Mouse (Mus musculus) E14TG2a.4 (cell line): ENCODE measurements around the gene Taf1a.
"Not testable (repeated sequence)": the region's sequence is repeated elsewhere in the genome, so short reads cannot be mapped to it uniquely, and the experiment has no call there.

Experiments used
- H3K27me3 ChIP-seq: 2 replicates; pipeline ENCODE4 v1.6.1; 2014; ENCODE audit warnings: low read length, control low read depth; ENCODE audit not compliant: insufficient read depth
- H3K36me3 ChIP-seq: 2 replicates; pipeline ENCODE4 v1.6.1; 2014; ENCODE audit warnings: low read length, control low read depth; ENCODE audit not compliant: insufficient read depth
- H3K4me1 ChIP-seq: replicated peaks from 2 replicates; pipeline ENCODE4 v1.6.1; 2014; ENCODE audit warnings: low read depth, low read length, control low read depth
- H3K4me3 ChIP-seq: replicated peaks from 2 replicates; pipeline ENCODE4 v1.5.1; 2014; ENCODE audit warnings: mild to moderate bottlenecking, low read length
- H3K9me3 ChIP-seq: 2 replicates; pipeline ENCODE4 v1.6.1; 2014; ENCODE audit warnings: low read length, control low read depth
- CTCF ChIP-seq: conservative IDR thresholded peaks from 2 replicates; pipeline ENCODE4 v1.5.1; 2014; ENCODE audit warnings: low read length
- NANOG ChIP-seq: IDR thresholded peaks from 2 replicates; pipeline ENCODE4 v1.6.1; 2014; ENCODE audit warnings: borderline replicate concordance, low read length, mixed read lengths
- POU5F1 ChIP-seq: IDR thresholded peaks from 2 replicates; pipeline ENCODE4 v1.6.1; 2014; ENCODE audit warnings: low read length, borderline replicate concordance

The Taf1a gene

DNA sequence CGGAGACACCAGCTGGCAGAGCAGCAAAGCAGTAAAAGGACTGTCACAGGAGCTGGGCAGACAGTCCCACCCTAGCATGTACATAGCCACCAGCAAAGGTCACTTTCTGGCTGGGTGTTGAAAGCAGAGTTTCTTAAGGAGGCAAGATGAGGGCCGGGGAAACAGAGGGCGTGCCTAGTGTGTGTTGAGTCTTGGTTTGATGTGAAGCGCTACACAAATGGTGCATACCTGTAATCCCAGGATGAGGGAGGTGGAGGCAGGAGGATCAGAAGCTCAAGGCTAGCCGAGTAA, 25.3 kb upstream of the Taf1a start:
- Histone ChIP-seq H3K36me3 (peaks cover 57% of the 10 kb centered on the region), H3K9me3 (no peaks in the 10 kb centered on the region), H3K4me3 (no peak overlapping the region), H3K27me3 (peaks cover 12% of the 10 kb centered on the region), H3K4me1 (peaks cover 20% of the 10 kb centered on the region)
- TF ChIP-seq POU5F1 (no peak), NANOG (no peak)

DNA sequence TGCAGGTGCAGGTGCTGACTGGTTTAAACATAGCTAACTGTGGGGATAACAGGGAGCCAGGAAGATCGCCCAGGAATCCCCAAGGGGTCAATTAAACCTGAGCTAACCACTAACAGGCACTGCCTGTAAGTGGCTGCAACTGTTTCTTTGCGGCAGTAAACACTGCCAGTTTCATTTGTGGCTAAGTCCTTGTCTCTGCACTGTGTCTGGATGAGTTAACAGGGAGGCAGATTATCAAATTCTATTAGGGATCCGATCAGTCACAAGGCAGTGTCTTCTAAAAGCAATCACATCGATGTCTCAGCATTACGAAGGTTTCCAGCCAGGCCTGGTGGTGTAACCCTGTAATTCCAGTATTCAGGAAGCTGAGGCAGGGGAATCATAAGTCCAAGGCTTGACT, 22.4 kb upstream of the Taf1a start:
- TF ChIP-seq POU5F1 (no peak), CTCF (no peak)
- Histone ChIP-seq H3K27me3 (peaks cover 16% of the 10 kb centered on the region), H3K4me1 (peaks cover 14% of the 10 kb centered on the region), H3K4me3 (no peak overlapping the region), H3K9me3 (no peaks in the 10 kb centered on the region), H3K36me3 (peaks cover 35% of the 10 kb centered on the region)

- H3K9me3 ChIP-seq: no peaks in the 10 kb centered on the region
- TF ChIP-seq CTCF (no peak), POU5F1 (no peak), NANOG (no peak)
- H3K4me1 ChIP-seq: peaks cover 14% of the 10 kb centered on the region
- peaks cover 16% of the 10 kb centered on the region for H3K27me3 ChIP-seq
- H3K4me3 ChIP-seq: peak overlapping the region; percentile 92
- peaks cover 16% of the 10 kb centered on the region for H3K36me3 ChIP-seq
Observed at GRCm38 (mm10) chr1:183368601-183369400, 20.0 kb upstream of the Taf1a start.

DNA sequence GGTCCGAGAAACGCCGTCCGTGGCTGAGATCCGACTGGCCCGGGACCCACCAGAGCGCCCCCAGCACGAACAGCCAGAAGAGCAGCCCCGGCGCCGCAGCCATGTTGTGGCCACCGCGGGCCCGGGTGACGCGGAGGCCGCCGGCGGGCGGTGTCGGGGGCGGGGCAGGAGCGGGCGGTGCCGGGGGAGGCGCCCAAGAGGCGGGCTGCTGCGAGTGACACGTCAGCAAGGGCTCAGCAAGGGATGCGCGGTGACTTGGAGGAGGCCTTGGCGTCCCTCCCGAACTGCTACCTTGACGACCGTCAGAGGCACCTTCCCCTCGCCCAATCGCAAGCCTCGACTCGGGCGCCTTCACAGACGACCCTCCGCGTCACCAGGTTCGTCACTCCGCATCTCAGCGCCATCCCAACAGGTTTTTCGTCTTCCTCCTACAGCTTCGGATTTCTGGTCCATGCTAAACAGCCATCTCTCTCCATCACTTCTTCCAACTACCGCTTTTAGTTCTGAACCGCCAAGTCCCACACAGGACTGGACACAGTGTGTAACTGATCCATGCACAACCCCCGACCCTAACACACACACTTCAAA, 19.3 kb upstream of the Taf1a start, which contains the start of gene Mia3:
Gene Mia3 (minus strand): TSS at position 127 of the 588 bp plus-strand sequence.
- peak within 1 kb of the TSS; percentile 92 for H3K4me3 ChIP-seq
- H3K9me3 ChIP-seq: peaks cover 1% of the 10 kb centered on the region; the same call in 1 of the 2 replicates
- TF ChIP-seq CTCF: no peak
- peaks cover 9% of the 10 kb centered on the region for H3K36me3 ChIP-seq
- peaks cover 16% of the 10 kb centered on the region for H3K27me3 ChIP-seq
- peaks cover 14% of the 10 kb centered on the region for H3K4me1 ChIP-seq

DNA sequence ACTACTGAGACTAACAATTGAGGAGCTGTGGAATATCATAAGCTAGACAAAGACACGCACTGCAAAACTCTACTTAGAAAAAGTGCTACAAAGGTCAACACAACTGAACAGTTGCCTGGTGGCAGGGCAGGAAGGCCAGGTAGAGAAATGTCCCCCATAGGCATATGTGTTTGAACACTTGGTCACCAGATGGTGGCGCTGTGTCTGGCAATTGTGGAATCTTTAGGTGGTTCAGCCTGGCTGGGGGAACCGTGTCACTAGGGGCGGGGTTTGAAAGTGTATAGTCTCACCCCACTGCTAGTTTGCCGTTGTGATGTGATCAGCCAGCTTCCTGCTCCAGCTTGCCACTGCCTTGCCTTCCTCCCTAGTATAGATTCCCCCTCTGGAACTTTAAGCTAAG, 14.1 kb upstream of the Taf1a start:
- TF ChIP-seq POU5F1: no peak
- peak; percentile 16; the same call in 1 of the 2 replicates for TF ChIP-seq CTCF
- Histone ChIP-seq H3K4me3 (no peak overlapping the region), H3K9me3 (peaks cover 7% of the 10 kb centered on the region), H3K36me3 (no peaks in the 10 kb centered on the region), H3K27me3 (no peaks in the 10 kb centered on the region), H3K4me1 (peaks cover 21% of the 10 kb centered on the region)

DNA sequence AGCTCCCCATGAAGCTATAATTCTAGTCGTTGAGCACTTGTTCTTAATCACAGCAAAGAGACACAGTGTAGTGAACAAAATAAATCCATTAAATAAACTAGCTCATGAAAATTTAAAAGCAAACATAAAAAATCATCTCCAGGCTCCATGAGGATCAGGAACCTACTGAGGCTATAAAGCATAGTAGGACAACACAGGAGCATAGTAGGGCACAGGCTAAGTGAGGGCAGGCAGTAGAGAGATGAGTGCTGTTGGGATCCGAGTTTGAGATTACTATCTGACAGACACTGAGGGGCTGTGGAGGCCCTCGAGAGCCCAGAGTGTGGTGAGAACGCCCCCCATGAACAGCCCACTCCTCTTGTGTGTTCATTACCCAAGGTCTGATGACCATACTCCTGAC, 11.7 kb upstream of the Taf1a start:
- TF ChIP-seq NANOG (no peak), POU5F1 (no peak), CTCF (no peak)
- Histone ChIP-seq H3K4me1 (peaks cover 23% of the 10 kb centered on the region), H3K9me3 (peaks cover 7% of the 10 kb centered on the region)

GRCm38 (mm10) chr1:183378321-183378941, 10.3 kb upstream of the Taf1a start:
- Histone ChIP-seq H3K9me3 (peaks cover 7% of the 10 kb centered on the region), H3K4me1 (peaks cover 23% of the 10 kb centered on the region), H3K4me3 (no peak overlapping the region), H3K27me3 (no peaks in the 10 kb centered on the region), H3K36me3 (no peaks in the 10 kb centered on the region)
- no peak for TF ChIP-seq NANOG
- TF ChIP-seq POU5F1: no peak
- TF ChIP-seq CTCF: no peak

More for the DNA sequence above, 11.7 kb upstream of the Taf1a start:
- no peaks in the 10 kb centered on the region for H3K27me3 ChIP-seq
- no peak overlapping the region for H3K4me3 ChIP-seq
- no peaks in the 10 kb centered on the region for H3K36me3 ChIP-seq

DNA sequence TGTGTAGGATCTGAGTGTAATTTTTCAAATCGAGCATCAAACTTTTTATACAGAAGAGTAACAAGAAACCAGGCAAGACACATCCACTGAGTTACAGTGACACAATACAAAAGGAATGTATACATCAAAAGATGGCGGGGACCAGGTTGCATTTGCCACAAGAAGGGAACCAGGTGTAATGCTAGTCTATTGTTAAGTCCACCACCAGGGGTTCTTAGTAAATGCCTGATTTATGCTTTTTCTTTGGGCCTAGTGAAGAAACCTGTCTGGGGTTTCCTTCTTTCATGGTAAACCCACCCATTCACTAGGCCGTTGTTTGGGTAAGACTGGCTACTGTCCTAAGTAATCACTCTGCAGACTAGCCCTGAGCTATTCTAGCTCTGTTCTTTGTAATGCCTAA, 9.4 kb upstream of the Taf1a start:
- H3K9me3 ChIP-seq, H3K36me3 ChIP-seq, H3K27me3 ChIP-seq, H3K4me3 ChIP-seq: not testable (repeated sequence)
- peaks cover 23% of the 10 kb centered on the region for H3K4me1 ChIP-seq
- peak; percentile 41; the same call in 1 of the 2 replicates for TF ChIP-seq NANOG

DNA sequence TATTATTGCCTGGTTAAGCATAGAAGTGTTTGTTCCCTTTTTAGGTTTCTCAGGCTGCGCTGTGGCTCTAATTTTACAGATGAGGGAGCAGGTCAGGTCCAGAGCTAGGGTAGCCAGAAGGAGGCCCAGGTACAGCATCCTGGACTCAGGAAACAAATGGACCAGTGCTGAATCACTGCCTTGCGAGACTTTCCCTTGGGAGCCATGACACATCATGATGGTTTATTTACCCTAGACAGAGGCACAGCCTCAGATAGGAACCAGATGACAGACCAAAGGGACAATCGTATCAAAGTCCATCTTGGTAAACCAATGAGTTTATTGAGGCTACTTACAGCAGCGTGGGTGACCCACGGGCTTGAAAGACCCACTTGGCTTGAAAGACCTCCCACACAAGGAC, 7.0 kb upstream of the Taf1a start:
- no peaks in the 10 kb centered on the region for H3K27me3 ChIP-seq
- TF ChIP-seq NANOG: no peak
- no peak for TF ChIP-seq POU5F1
- TF ChIP-seq CTCF: no peak
- peaks cover 3% of the 10 kb centered on the region for H3K9me3 ChIP-seq
- H3K4me1 ChIP-seq: peaks cover 23% of the 10 kb centered on the region
- no peaks in the 10 kb centered on the region for H3K36me3 ChIP-seq
- no peak overlapping the region for H3K4me3 ChIP-seq
